Mouse (Mus musculus) lung, adult 10 weeks (tissue): Measurements from ENCODE around the gene Gm17467. TPM values are rescaled to one million over a fixed set of nuclear protein-coding genes. Genes with fewer than 3 reads are reported as not detected.

Experiments used
- polyA plus RNA-seq: library from polyadenylated mRNA; stranded (reverse); fragments of 350-450 nt; fragmentation: Illumina TruSeq; extraction: RNeasy Lipid Tissue Mini Kit (QIAGEN cat#74804); gene quantifications from one replicate; pipeline ENCODE4 v1.2.3, GENCODE M21; 2014; ENCODE audit warnings: low read depth, low replicate concordance; ENCODE audit not compliant: insufficient read depth

The Gm17467 gene
- polyA plus RNA-seq, result not detected

DNA sequence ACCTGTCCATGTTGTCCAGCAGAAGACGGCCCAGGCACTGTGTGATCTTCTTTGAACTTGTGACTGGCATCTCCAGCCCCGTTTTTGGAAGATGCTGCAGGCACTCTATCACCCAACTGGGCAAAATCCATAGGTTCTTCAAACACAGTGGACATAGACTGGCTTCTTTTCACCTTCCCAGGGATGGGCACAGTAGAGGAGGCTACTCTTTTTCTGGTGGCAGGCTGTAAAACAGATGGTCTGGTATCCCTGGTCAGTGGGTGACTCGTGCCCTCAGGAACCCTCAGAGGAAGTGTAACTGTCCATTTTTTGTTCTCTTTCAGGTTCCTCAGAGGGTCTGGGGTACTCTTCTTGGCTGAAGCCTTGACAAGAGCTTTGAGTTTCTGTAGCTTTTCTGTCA lies at the start of gene Gm17467:
Gene Gm17467 (minus strand): TSS at position 101 of the 400 bp plus-strand sequence.

Other genes starting within 250 kb of the Gm17467 start
- not detected for gene Cldn34c2, start 123.1 kb downstream of the Gm17467 start, polyA plus RNA-seq
- not detected for gene Cldn34c3, start 88.9 kb upstream of the Gm17467 start, polyA plus RNA-seq